Mouse (Mus musculus): ENCODE measurements around the gene Rpap2.

Gene Rpap2

DNA sequence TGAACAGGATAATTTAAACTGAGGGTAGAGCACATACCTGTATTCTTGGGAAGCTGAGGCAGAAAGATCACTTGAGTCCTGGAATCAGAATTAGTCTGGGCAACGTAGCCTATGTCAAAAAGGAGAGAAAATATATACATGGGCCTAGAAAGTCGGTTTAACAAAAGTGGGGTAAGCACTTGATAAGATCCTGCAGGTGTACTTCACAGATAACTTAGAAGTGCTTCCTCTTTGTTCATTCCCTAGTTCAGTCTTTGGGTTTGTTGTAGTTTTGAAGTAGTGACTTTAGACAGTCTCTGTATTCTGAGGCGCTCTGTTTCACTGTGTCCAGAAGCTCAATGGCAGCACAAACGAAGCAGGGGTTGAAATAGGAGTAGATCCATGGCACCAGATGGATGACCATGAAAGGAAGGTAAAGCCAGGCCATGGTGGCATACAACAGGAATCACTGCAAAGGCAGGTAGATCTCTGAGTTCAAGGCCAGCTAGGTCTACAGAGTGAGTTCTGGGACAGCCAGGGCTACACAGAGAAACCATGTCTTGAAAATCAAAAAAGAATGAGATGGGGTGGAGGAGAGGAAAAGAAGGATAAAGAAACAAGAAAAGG, 55.0 kb downstream of the Rpap2 start:
- ChIA-PET CTCF (no interaction called here), POLR2A (interaction anchor here in 1 of 4 experiments (0.6 kb wide), 1 partner anchor 683 kb away, joined by 3 read pairs; no protein-coding TSS in a partner anchor)

DNA sequence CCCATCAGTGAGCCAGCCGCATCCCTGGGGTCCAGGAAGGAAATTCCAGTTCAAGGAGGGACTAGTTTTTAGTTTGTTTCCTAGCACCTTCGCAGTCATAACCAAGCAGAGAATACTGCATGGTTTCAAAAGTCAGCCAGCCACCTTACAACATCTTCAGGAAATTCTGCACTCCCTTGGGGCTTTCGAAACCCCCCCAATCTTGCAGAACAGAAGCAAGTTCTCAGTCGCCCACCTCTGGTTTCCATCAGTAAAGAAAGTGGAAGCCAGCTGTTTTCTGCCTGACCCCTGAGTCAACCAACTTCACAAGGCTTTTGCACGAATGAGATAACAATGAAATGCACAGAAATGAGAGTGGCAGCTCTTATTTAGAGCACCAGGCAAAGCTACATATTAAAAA, 81.2 kb downstream of the Rpap2 start:
- POLR2A ChIA-PET, result interaction anchor here in 1 of 4 experiments (3.8 kb wide), 1 partner anchor 9 kb away, joined by 12 read pairs; no protein-coding TSS in a partner anchor
- CTCF ChIA-PET, result no interaction called here

DNA sequence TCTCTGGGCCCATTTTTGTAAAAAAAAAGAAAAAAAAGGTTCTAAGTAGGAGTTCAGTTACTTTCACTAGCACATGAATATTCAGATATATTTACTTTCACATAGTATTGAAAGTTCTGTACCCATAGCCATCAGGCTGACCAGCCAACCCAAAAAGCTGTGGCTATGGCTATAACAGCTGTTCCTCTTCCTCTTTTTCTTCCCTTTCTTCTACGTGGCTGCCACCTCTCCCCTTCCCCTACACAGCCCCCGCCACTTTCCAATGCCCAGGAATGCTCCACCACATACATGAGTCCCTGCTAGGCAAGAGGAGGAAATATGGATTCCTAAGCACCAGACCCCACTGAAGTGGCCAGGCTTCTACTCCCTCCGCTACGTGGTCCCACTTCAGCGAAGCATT, 84.1 kb downstream of the Rpap2 start:
- POLR2A ChIA-PET, result no interaction called here
- CTCF ChIA-PET, result no interaction called here

DNA sequence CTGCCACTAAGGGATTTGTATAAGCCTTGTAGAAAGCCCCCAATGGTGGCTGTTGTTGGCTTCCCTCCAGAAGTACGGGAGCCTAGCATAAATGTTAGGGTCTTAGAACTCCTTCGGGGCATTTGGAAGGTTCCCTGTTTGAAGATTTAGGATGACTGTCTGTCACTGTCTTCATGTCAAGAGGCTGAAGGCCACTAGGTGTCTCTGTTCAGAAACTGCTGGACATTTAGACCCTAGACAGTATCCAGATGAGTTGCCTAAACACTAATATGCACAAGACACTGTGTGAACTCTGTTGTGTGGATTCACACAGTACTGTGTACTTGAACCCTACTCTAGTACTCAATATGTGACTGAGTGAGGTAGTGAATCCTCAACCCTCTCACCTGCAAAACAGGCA, 87.2 kb downstream of the Rpap2 start:
- CTCF ChIA-PET, result interaction anchor here in 1 of 4 experiments (0.5 kb wide), 1 partner anchor 689 kb away, joined by 3 read pairs; no protein-coding TSS in a partner anchor
- POLR2A ChIA-PET, result interaction anchor here in 1 of 4 experiments (0.6 kb wide), 1 partner anchor 1796 kb away, joined by 4 read pairs; no protein-coding TSS in a partner anchor

DNA sequence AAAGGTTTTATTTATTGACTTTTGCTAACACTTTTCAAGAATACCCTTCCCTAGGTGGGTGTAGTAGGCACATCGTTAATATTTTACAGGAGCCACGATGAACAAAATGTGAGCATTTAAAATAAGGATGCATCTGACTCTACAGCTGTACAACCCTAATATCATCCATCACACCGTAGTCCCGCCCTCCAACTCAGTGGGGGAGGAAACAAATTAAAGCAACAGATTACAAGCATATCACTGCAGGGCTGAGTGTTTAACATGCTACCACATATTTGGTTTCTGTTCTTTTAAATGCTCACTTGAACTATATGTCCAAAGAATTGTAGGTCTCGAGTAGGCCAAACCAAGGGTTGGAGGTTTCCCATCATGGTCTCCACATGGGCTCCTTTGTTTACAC, 90.0 kb downstream of the Rpap2 start:
- ChIA-PET POLR2A (interaction anchor here in 1 of 4 experiments (1.2 to 2.9 kb wide), 2 partner anchors 10 to 33 kb away, joined by 4 to 12 read pairs; no protein-coding TSS in a partner anchor), CTCF (interaction anchor here in 1 of 4 experiments (0.6 kb wide), 1 partner anchor 8 kb away, joined by 3 read pairs; no protein-coding TSS in a partner anchor)

DNA sequence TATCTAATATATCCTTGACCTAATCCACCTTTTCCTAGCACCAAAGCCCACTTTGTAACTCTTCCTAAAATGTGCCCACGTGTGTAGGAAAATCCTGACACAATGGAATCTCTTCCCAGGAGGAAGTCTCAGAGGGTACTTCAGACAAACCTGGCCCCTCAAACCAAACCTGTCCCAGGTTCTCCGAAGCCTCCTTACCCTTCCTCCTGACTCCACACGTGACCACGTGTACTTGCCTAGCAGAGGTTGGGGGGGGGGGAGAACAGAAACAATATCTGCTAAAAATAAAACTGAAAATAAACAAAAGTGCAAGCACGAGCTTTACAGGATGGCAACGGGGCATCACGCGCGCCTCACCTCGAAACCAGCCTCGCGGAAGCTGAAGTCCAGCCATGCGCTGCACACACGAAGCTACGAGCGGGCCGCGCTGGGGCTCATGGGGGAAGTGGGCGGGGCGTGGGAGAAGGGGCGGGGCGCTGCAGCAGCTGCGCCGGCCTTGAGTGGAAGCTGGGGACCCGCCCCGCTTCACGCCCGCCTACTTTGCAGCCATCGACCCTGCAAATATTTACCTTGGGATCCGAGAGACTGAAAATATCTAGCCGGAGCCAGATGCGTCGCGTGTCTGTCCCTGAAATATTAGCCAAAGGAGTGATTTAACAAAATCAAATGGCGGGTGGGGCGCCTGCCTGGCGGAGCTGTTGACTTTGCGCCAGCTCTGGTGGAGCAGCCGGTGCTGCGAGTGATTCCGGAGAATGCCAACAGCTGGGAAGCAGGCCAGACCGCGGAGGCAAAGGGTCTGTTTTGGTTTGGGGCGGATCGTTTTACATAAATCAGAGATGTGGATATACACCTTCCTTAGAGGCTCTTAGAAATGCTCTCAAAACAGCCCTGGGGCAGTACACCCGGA, 90.7 kb downstream of the Rpap2 start:
- ChIA-PET POLR2A (interaction anchor here in 3 of 4 experiments (0.5 to 2.9 kb wide), 12 partner anchors 10 to 422 kb away, joined by 3 to 12 read pairs (median 4); partner anchors contain the start of genes Glmn (in 1 of the 3) and Ube2d2b (in 1 of the 3)), CTCF (interaction anchor here in 2 of 4 experiments (0.6 to 1.3 kb wide), 6 partner anchors 8 to 1224 kb away, joined by 3 to 5 read pairs (median 4); no protein-coding TSS in a partner anchor)

DNA sequence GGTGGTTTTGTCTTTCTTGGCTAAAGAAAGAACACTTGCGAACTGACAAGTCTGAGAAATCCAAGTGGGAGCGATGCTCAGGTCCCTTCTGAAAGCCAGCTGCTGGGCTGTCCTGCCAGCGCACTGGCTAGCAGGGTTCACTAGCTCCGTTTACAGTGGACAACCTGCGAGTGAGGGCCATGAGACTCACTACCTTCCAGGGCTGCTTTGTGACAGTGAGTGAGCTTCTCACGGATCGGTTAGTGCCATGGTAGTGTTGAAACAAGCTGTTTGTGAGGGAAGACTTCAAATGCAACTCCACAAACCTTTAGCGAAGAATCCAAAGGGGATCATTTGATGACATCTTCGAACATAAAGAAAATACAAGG, 91.3 kb downstream of the Rpap2 start:
- ChIA-PET POLR2A (interaction anchor here in 1 of 4 experiments (1.0 to 2.9 kb wide), 8 partner anchors 10 to 142 kb away, joined by 3 to 12 read pairs (median 4); partner anchors contain the start of gene Ube2d2b), CTCF (interaction anchor here in 1 of 4 experiments (0.7 to 1.3 kb wide), 2 partner anchors 233 to 346 kb away, joined by 4 to 5 read pairs; no protein-coding TSS in a partner anchor)

DNA sequence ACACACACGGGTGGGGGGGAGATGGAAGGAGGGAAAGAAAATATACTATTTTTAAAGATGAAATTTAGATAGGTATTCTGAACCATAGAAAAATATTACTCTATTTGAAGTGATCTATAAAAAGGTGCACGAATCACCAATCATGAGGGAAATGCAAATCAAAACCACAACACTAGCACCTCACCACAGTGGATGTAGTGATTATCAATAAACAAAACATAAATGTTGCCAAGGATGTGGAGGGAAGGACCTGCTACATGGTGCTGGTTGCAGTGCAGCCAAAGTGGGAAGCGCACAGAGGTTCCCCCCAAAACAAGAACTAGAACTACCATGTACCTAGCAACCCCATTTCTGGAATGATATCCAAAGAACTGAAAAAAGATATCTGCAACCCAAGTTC, 97.8 kb downstream of the Rpap2 start:
- CTCF ChIA-PET, result no interaction called here
- POLR2A ChIA-PET, result no interaction called here

DNA sequence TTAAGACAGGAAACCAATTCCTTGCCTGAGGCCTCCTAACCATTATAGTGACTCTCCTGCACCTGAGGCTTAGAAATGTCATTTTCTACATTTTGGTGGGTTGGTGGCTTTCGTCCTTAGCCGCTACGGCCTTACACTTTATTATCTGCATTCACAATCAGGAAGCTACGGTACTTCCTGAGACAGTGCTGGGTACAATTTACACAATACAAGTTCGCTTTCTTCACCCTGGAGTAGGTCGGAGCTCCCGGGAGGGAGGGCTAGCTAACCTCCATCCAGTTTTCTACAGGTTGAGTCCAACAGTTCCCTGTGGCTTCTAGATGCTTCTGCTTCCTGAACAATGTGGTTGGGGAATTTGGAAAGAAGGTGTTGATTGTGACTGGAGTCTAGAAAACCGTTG, 101.7 kb downstream of the Rpap2 start:
- CTCF ChIA-PET, result interaction anchor here in 1 of 4 experiments (0.5 kb wide), 1 partner anchor 94 kb away, joined by 4 read pairs; no protein-coding TSS in a partner anchor
- POLR2A ChIA-PET, result interaction anchor here in 1 of 4 experiments (3.1 kb wide), 1 partner anchor 11 kb away, joined by 8 read pairs; no protein-coding TSS in a partner anchor

DNA sequence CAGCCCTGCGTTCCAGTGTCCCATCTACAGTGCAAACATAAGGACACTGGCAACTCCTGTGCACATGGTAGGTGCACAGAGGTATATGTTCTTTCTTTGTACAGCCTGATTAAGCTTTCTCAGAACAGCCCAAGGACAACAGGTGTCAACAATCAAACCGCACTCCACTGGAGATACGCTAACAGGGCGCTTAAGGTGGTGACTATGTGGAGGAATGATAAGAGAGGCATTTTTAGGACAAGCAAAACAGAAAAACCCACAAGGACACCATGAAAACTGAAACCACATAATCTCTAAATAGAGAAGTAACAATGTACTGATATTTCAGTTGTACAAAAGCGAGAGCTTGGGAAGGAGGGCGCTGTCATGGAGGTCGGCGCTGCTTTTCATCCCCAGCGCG, 103.7 kb downstream of the Rpap2 start:
- ChIA-PET POLR2A (interaction anchor here in 1 of 4 experiments (0.5 to 1.5 kb wide), 4 partner anchors 11 to 185 kb away, joined by 3 to 4 read pairs (median 3); no protein-coding TSS in a partner anchor), CTCF (no interaction called here)

DNA sequence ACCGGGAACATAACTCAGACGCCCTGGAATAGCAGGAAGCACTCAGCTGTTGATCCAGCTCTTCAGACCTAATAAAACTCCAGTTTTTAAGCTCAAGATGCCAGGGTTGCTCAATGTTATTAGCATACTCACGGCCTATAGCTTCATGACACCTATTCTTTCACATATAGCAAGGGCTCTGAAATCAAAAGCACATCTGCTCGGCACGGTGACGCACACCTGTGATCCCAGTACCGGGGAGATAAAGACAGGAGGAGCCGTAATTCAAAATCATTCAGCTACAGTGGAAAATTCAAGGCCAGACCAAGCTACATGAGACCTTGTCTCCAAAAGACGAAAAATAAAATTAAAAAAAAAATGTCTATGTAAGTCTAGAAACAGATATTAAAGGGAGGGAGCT, 104.5 kb downstream of the Rpap2 start:
- POLR2A ChIA-PET, result interaction anchor here in 1 of 4 experiments (0.9 to 1.5 kb wide), 3 partner anchors 10 to 19 kb away, joined by 3 to 4 read pairs (median 3); no protein-coding TSS in a partner anchor

DNA sequence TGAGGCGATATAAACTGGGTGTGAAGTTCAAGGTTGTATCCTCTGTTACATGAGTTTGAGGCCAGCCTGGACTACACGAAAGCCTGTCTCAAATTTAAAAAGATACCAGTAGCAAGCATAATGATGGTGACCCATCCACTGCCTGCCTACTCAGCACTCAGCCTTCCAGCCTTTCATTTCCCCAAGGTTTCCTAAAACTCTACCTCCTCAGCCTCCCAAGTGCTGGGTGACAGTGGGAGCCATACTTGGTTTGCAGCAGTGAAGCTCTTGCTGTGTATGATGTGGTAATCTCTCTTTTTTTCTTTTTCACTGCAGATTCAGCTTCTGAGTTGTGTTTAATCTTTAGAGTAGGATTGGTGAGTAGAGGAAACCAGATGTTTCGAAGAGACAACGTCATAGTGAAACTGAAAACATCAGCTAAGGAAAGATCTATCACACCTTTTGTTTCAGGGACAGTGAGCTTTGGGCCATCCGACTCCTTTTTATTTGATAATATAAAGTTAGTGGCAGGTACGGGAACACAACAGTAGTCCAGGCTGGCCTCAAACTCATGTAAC, 106.1 kb downstream of the Rpap2 start:
- CTCF ChIA-PET, result no interaction called here
- POLR2A ChIA-PET, result interaction anchor here in 1 of 4 experiments (1.4 kb wide), 1 partner anchor 11 kb away, joined by 4 read pairs; no protein-coding TSS in a partner anchor

More for the DNA sequence above, 104.5 kb downstream of the Rpap2 start:
- CTCF ChIA-PET, result no interaction called here

DNA sequence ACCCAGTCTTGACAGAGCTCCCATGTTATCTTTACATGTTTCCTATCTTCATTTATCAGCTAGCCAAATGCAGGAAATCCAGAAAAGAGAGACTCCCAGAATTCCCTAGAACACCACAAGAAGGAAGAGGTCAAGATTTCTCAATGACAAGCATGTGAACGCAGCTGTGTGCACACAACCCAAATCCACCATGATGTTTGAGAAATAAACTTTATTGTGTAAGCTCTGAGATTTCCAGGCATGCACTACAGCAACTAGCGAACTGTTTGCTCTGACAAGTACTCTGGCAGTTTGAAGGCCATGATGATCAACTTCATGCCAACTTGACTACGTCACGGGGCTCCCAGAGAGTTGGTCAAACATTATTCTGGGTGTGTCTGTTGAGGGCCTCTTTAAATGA, 108.6 kb downstream of the Rpap2 start:
- ChIA-PET CTCF (no interaction called here), POLR2A (interaction anchor here in 1 of 4 experiments (1.0 kb wide), 1 partner anchor 8 kb away, joined by 3 read pairs; no protein-coding TSS in a partner anchor)

DNA sequence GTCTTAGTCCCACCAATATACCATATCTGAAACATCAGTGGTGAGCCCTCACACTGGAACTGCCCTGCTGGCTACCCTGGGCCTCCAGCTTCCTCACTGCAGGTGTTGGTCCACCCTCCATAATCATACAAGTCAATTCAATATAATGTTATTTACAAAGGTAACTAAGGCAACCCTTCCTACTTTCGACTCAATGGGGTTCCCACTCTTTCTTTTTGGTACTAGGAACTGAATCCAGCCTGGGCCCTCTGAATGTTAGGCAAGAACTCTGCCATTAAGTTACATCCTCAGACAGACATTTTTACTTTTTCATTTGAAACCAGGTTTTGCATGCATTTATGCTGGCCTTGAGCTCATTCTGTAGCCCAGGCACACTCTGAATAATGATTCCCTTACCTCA, 109.1 kb downstream of the Rpap2 start:
- ChIA-PET CTCF (no interaction called here), POLR2A (interaction anchor here in 1 of 4 experiments (1.0 kb wide), 1 partner anchor 9 kb away, joined by 3 read pairs; no protein-coding TSS in a partner anchor)

DNA sequence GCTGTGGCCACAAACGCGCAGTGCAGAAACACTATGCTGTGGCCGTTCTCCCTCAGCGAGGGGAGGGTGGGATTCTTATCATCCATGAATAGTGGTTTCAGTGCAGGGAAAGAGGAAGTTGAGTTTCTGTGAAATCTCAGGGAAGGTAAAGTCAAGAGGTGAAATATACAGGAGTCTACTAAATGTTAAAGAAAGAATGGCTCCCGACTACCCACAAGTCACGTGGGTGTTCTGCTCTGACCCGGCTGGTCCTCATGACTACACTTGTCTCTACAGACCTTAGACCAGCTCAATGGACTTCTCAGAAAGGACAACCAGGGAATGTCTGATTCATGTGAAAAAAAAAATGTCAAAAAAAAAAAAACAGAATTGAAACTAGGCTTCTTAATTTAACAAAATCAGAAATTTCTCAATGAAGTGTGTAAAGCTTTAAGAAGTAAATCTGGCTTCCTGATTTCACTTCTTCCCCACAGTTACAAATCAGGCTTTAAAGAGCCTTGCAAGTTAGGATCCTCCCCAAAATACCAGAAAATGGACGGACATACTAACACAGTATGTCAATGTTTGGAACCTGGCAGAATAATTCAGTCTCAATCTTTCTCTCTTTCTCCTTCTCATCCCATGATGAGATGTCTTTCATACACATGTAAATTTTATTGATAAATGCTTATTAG, 111.1 kb downstream of the Rpap2 start:
- CTCF ChIA-PET, result interaction anchor here in 1 of 4 experiments (0.6 kb wide), 1 partner anchor 1001 kb away, joined by 7 read pairs; no protein-coding TSS in a partner anchor
- POLR2A ChIA-PET, result interaction anchor here in 1 of 4 experiments (0.6 to 1.1 kb wide), 2 partner anchors 17 to 44 kb away, joined by 3 to 4 read pairs; partner anchors contain the start of gene Gfi1
